Mouse (Mus musculus): Measurements from ENCODE around the gene Acta2. TPM values are rescaled to one million over a fixed set of nuclear protein-coding genes. Genes with fewer than 3 reads are reported as not detected.
A peak's percentile ranks its signal among the peaks of the same experiment; 100 is the strongest.

The Acta2 gene
- polyA plus RNA-seq, 1 experiment: 18.2 TPM

GRCm38 (mm10) chr19:34268991-34269390 is 13.6 kb upstream of the Acta2 start:
- no peak for TF ChIP-seq POLR2A (IDR thresholded peaks at IDR 0.05; ENCODE audit: borderline replicate concordance, extremely low read depth, insufficient read depth, insufficient read length, poor library complexity, severe bottlenecking)
- TF ChIP-seq CTCF (IDR thresholded peaks at IDR 0.05; ENCODE audit: borderline replicate concordance, extremely low read depth, insufficient read depth, insufficient read length): no peak
- no peak for DNase-seq (ENCODE audit: low read depth)

GRCm38 (mm10) chr19:34265604-34266193 is 10.3 kb upstream of the Acta2 start:
- TF ChIP-seq POLR2A (IDR thresholded peaks at IDR 0.05; ENCODE audit: borderline replicate concordance, extremely low read depth, insufficient read depth, insufficient read length, poor library complexity, severe bottlenecking) (no peak), CTCF (IDR thresholded peaks at IDR 0.05; ENCODE audit: borderline replicate concordance, extremely low read depth, insufficient read depth, insufficient read length) (no peak)
- DNase-seq (ENCODE audit: low read depth): no peak

DNA sequence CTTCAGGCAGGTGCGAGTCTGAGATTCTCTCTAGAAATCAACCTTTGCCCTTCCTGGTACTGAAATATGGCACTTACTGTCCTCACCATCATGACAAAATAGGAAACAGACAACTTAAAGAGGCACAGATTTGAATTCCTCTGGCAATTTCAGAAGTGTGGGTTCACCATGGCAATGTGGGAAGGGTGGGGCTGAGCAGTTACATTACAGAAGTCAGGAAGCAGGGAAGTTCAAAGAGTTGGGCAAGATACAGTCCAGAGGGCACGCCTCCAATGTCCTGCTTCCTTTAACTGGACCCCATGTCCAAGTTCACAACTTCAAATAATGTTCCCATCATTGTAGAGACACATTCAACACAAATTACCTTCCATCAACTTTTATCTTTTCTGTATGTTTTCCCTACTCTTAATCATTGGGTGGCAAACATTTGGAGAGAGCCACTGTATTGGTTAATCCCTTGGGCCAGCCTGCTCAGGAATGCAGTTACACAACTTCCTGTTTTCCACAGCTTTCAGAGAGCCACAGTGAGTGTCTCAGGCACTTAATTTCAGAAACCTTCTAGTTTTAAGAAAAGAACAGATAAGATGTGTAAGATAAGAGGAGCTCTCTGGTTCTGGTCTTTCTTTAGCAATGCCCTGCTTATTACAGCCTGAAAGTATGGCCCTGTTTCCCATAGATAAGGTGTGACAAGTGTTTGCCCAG is 7.0 kb upstream of the Acta2 start:
- TF ChIP-seq CTCF (IDR thresholded peaks at IDR 0.05; ENCODE audit: borderline replicate concordance, extremely low read depth, insufficient read depth, insufficient read length) (no peak), POLR2A (IDR thresholded peaks at IDR 0.05; ENCODE audit: borderline replicate concordance, extremely low read depth, insufficient read depth, insufficient read length, poor library complexity, severe bottlenecking) (no peak)

GRCm38 (mm10) chr19:34256936-34257335 is 1.5 kb upstream of the Acta2 start:
- TF ChIP-seq POLR2A (IDR thresholded peaks at IDR 0.05; ENCODE audit: borderline replicate concordance, extremely low read depth, insufficient read depth, insufficient read length, poor library complexity, severe bottlenecking) (no peak), CTCF (IDR thresholded peaks at IDR 0.05; ENCODE audit: borderline replicate concordance, extremely low read depth, insufficient read depth, insufficient read length) (no peak)
- DNase-seq (ENCODE audit: low read depth): no peak

More for the DNA sequence above, 7.0 kb upstream of the Acta2 start:
- no peak for DNase-seq (ENCODE audit: low read depth)

GRCm38 (mm10) chr19:34256149-34256548 is 759 bp upstream of the Acta2 start:
- TF ChIP-seq POLR2A (IDR thresholded peaks at IDR 0.05; ENCODE audit: borderline replicate concordance, extremely low read depth, insufficient read depth, insufficient read length, poor library complexity, severe bottlenecking) (no peak), CTCF (IDR thresholded peaks at IDR 0.05; ENCODE audit: borderline replicate concordance, extremely low read depth, insufficient read depth, insufficient read length) (no peak)
- no peak for DNase-seq (ENCODE audit: low read depth)

GRCm38 (mm10) chr19:34254101-34254879 is 1.1 kb downstream of the Acta2 start:
- TF ChIP-seq POLR2A (IDR thresholded peaks at IDR 0.05; ENCODE audit: borderline replicate concordance, extremely low read depth, insufficient read depth, insufficient read length, poor library complexity, severe bottlenecking): no peak
- no peak for TF ChIP-seq CTCF (IDR thresholded peaks at IDR 0.05; ENCODE audit: borderline replicate concordance, extremely low read depth, insufficient read depth, insufficient read length)
- DNase-seq (ENCODE audit: low read depth): no peak

DNA sequence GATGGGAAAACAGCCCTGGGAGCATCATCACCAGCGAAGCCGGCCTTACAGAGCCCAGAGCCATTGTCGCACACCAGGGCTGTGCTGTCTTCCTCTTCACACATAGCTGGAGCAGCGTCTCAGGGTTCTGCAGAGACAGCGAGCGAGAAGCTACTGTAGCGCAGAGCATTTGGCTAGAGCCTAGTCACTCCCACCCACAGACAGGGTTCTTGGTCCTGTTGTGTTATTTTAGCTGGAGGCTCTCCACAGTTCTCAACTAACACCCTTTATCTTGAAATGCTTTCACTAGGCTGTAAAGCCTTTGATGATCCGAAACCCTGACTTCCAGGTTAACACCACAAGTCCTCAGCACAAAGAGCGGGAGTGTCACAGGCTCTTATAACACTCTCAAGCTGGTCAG is 2.9 kb downstream of the Acta2 start:
- TF ChIP-seq CTCF (IDR thresholded peaks at IDR 0.05; ENCODE audit: borderline replicate concordance, extremely low read depth, insufficient read depth, insufficient read length) (no peak), POLR2A (IDR thresholded peaks at IDR 0.05; ENCODE audit: borderline replicate concordance, extremely low read depth, insufficient read depth, insufficient read length, poor library complexity, severe bottlenecking) (no peak)
- no peak for DNase-seq (ENCODE audit: low read depth)

DNA sequence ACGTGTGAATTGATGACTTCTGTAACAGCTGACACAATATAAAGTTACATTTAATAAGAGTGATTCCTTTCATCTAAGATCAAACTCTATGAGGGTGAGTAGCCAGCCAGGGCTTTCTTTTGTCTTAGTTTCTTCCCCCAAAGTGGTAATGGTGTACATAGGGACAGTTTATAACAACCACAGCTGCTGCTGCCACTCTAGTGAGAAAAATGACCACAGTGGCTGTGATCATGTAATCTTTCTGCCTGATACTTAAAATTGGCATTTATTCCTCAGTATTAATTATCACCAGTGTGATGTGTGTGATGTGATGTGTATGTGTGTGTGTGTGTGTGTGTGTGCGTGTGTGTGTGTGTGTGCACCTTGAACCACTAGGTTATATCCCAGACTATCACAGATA is 3.5 kb downstream of the Acta2 start:
- TF ChIP-seq POLR2A (IDR thresholded peaks at IDR 0.05; ENCODE audit: borderline replicate concordance, extremely low read depth, insufficient read depth, insufficient read length, poor library complexity, severe bottlenecking): no peak
- TF ChIP-seq CTCF (IDR thresholded peaks at IDR 0.05; ENCODE audit: borderline replicate concordance, extremely low read depth, insufficient read depth, insufficient read length): no peak
- DNase-seq (ENCODE audit: low read depth): no peak

GRCm38 (mm10) chr19:34250621-34251020 is 4.8 kb downstream of the Acta2 start:
- TF ChIP-seq CTCF (IDR thresholded peaks at IDR 0.05; ENCODE audit: borderline replicate concordance, extremely low read depth, insufficient read depth, insufficient read length): no peak
- no peak for TF ChIP-seq POLR2A (IDR thresholded peaks at IDR 0.05; ENCODE audit: borderline replicate concordance, extremely low read depth, insufficient read depth, insufficient read length, poor library complexity, severe bottlenecking)
- DNase-seq (ENCODE audit: low read depth): no peak

DNA sequence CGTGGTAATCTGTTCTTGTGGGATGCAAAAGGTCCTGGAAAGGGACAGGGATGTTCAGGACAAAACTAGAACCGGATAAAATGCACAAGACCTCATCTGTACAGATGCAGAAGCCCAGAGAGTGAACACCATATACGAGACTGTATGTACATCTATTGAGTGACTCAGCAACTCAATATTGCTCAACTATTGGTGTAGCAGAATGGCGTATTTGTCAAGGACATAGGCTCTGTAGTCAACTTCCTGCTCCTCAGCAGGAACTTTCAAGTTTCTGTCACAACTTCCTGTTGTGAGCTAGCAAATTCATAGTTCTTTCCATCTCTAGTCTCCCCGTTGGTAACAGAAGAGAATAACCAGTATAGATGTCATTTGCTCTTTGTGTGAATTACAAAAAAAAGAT is 6.8 kb downstream of the Acta2 start:
- TF ChIP-seq POLR2A (IDR thresholded peaks at IDR 0.05; ENCODE audit: borderline replicate concordance, extremely low read depth, insufficient read depth, insufficient read length, poor library complexity, severe bottlenecking) (no peak), CTCF (IDR thresholded peaks at IDR 0.05; ENCODE audit: borderline replicate concordance, extremely low read depth, insufficient read depth, insufficient read length) (no peak)
- DNase-seq (ENCODE audit: low read depth): no peak

GRCm38 (mm10) chr19:34244056-34244455 is 11.3 kb downstream of the Acta2 start:
- no peak for TF ChIP-seq POLR2A (IDR thresholded peaks at IDR 0.05; ENCODE audit: borderline replicate concordance, extremely low read depth, insufficient read depth, insufficient read length, poor library complexity, severe bottlenecking)
- peak; percentile 40; the same call in 1 of the 2 replicates for TF ChIP-seq CTCF (IDR thresholded peaks at IDR 0.05; ENCODE audit: borderline replicate concordance, extremely low read depth, insufficient read depth, insufficient read length)
- DNase-seq (ENCODE audit: low read depth): peak; percentile 88
